Mouse (Mus musculus): Measurements from ENCODE around the gene Tdp1. TPM values are rescaled to one million over a fixed set of nuclear protein-coding genes. Genes with fewer than 3 reads are reported as not detected.

Gene Tdp1
- total RNA-seq, 2 experiments from 2014 or later: 7.1 to 20.2 TPM

DNA sequence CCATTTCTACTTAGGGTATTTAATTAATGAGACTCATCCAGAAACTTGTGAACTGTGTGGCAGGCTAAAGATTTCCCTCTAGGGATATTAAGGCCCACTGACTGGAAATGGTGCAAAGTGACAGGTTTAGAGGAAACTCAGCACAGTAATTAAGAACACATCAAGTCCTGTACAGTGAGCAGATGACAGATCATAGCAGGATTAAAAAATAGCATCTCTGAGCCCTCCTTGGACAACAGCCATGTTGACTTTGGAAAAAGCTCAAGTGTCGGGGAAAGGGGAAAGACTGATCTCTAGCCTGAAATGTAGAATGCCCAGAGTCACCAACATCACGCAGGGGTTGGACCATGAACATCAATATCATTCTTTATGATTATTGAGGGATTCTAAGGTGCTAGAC, 103.8 kb downstream of the Tdp1 start:
- ATAC-seq (replicated peaks; ENCODE audit: low FRiP score, poor library complexity, severe bottlenecking): no peak

DNA sequence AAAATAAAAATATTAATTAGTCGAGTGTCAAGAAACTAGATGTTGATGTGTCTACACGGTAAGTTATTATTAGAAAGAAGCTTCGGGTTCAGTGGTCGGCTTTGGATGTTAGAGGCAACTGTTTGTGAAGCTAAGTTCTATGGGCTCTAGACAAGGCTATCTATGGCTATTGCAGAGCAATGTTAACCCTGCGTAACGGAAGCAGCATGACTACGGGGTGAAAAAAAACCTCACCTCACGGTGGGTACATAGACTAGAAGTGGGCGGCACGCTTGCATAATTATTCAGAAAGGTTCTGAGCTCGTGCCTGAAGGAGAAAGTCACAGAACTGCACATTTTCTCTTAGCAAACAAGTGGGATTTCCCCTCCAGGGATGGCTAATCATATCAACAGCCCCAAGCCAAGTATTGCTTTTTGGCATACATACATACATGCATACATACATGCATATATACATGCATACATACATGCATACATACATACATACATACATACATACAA, 108.1 kb downstream of the Tdp1 start:
- ATAC-seq (replicated peaks; ENCODE audit: low FRiP score, poor library complexity, severe bottlenecking): no peak

GRCm38 (mm10) chr12:99993146-99993890, 109.0 kb downstream of the Tdp1 start:
- ATAC-seq (replicated peaks; ENCODE audit: low FRiP score, poor library complexity, severe bottlenecking): no peak

- no peak for ATAC-seq (replicated peaks; ENCODE audit: low FRiP score, poor library complexity, severe bottlenecking)
Observed at GRCm38 (mm10) chr12:99995951-99996350, 111.6 kb downstream of the Tdp1 start.

DNA sequence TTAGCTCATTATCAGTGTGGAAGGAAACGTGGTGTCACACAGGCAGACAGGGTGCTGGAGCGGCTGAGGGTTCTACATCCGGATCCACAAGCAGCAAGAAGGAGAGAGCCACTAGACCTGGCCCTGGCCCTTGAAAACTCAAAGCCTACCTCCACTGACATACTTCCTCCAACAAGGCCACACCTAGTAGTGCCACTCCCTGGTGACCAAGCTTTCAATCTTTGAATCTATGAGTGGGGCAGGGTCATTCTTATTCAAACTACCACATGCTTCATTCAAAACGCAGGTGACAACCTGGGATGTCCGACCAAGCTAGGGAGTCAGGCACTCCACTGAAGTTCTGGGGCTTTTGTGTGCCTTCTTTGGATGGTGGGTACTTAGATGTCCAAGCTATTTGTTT, 115.4 kb downstream of the Tdp1 start:
- ATAC-seq (replicated peaks; ENCODE audit: low FRiP score, poor library complexity, severe bottlenecking): no peak

DNA sequence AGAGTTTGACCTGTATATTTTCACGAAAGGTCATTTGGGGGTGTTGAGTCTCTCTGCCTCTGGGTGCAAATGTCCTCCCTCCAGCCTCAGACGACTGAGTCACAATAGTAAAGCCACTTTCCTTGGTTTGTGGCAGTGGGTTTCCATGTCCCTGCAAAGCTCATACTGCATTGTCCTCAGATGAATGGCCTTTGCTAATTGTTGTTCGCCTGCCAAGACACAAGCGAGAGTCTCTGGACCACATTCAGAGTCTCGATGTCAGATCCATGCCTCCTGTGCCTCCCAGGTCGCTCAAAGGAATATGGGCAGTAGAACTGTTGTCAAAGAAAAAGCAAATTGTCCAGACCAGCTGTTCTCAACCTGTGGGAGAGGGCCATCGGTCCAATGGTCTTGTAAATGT, 116.1 kb downstream of the Tdp1 start:
- no peak for ATAC-seq (replicated peaks; ENCODE audit: low FRiP score, poor library complexity, severe bottlenecking)

DNA sequence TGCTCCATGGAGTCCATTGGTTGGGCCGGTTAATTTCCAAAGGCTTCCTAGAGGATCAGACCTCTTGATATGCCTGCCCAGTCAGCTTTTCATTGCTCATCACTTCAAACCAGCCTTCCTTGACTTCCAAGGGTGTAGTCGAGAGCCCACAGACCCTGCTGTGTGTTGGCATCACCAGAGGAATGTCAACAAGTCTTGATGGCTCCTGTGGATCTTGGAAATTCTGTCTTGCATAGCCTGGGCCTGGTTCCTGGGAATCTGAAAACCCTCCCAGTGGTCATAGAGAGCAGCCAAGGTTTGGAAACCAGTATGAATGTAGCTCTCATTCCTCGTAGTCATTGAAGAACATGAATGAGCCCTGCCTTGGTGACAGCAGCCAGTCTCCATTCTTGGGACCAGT, 116.9 kb downstream of the Tdp1 start:
- ATAC-seq (replicated peaks; ENCODE audit: low FRiP score, poor library complexity, severe bottlenecking): no peak

DNA sequence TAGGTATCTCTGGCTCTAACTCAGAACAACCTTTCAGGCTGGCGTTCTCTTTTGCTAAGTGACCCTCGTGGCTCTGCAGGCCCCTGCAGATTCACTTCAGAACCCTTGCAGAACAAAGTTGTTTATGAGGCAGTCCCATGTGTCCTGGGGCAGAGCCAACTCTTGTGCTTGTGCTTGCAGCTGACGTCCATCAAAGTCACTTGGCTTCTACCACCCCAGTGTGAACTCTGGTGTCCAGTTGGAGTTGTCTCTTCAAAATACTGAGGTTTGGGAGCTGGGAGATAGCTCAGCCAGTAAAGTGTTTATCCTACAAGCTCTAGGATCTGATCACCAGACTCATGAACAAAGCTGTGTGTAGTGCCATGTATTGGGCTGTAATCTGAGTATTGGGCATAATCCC, 117.6 kb downstream of the Tdp1 start:
- no peak for ATAC-seq (replicated peaks; ENCODE audit: low FRiP score, poor library complexity, severe bottlenecking)

- ATAC-seq (replicated peaks; ENCODE audit: low FRiP score, poor library complexity, severe bottlenecking): no peak
Observed at GRCm38 (mm10) chr12:100002914-100003587, 118.7 kb downstream of the Tdp1 start.

Other genes with a start within 250 kb of the Tdp1 start
- gene Efcab11, start 78 bp upstream of the Tdp1 start, total RNA-seq (2015; ENCODE audit: low replicate concordance): 2.3 and 6.5 TPM in 2 replicates
- 4.9 and 6.0 TPM in 2 replicates for gene Efcab11, start 78 bp upstream of the Tdp1 start, total RNA-seq (2017; ENCODE audit: low replicate concordance)
- not detected in 2 replicates for gene Kcnk13, start 80.0 kb downstream of the Tdp1 start, total RNA-seq (2015; ENCODE audit: low replicate concordance)
- 0.42 TPM in 1 of 2 replicates, not detected in the other for gene Kcnk13, start 80.0 kb downstream of the Tdp1 start, total RNA-seq (2017; ENCODE audit: low replicate concordance)
- gene Psmc1, start 225.6 kb downstream of the Tdp1 start, total RNA-seq (2015; ENCODE audit: low replicate concordance): 42.6 and 92.4 TPM in 2 replicates
- gene Psmc1, start 225.6 kb downstream of the Tdp1 start, total RNA-seq (2017; ENCODE audit: low replicate concordance): 63.4 and 63.7 TPM in 2 replicates